Mouse (Mus musculus) CH12.LX (cell line): ENCODE data around the gene Cntrl. TPM values are rescaled to one million over a fixed set of nuclear protein-coding genes. Genes with fewer than 3 reads are reported as not detected.

Source experiments
- DNase-seq: peaks from one replicate; pipeline ENCODE4 v3.0.0-alpha.2; 2013; ENCODE audit errors: extremely low read depth
- H3K27ac ChIP-seq: 2 replicates; pipeline ENCODE4 v1.5.1; 2012; ENCODE audit warnings: low read depth, mild to moderate bottlenecking, control low read depth, moderate library complexity; ENCODE audit not compliant: insufficient read depth
- H3K27me3 ChIP-seq: replicated peaks from 2 replicates; pipeline ENCODE3; 2012; ENCODE audit warnings: inconsistent platforms
- H3K36me3 ChIP-seq, 2 experiments: replicated peaks in 1 of 2; 2 replicates each; pipeline versions ENCODE3 to v1.6.1; 2012; ENCODE audit warnings: inconsistent platforms in 1 of 2, low read length in 1 of 2, mild to moderate bottlenecking in 1 of 2, mixed read lengths in 1 of 2, moderate library complexity in 1 of 2; ENCODE audit not compliant: control insufficient read depth in 1 of 2, insufficient read depth in 1 of 2
- H3K4me1 ChIP-seq, 2 experiments: 2 replicates each; pipeline ENCODE4 v1.6.1; 2012; ENCODE audit warnings: inconsistent platforms in 1 of 2, moderate library complexity in 1 of 2; ENCODE audit not compliant: insufficient read depth in 2 of 2, control insufficient read depth in 1 of 2
- H3K4me2 ChIP-seq: 2 replicates; pipeline ENCODE4 v1.6.1; 2012; ENCODE audit warnings: low read depth, mild to moderate bottlenecking, control low read depth; ENCODE audit not compliant: poor library complexity, insufficient read depth, severe bottlenecking
- H3K4me3 ChIP-seq, 3 experiments: fragments of 150-350 bp in 1 of 3; sonication (generic) in 1 of 3; replicated peaks in 1 of 3; 2 replicates each; pipeline versions ENCODE3 to v1.5.1; 2011 to 2012; ENCODE audit warnings: low read depth in 2 of 3, low read length in 2 of 3, mild to moderate bottlenecking in 2 of 3, moderate library complexity in 2 of 3, control low read depth in 1 of 3, improper control_type of control experiment in 1 of 3, inconsistent platforms in 1 of 3, mixed read lengths in 1 of 3; ENCODE audit not compliant: poor library complexity in 1 of 3
- H3K79me2 ChIP-seq: replicated peaks from 2 replicates; pipeline ENCODE4 v1.6.1; 2012; ENCODE audit warnings: mild to moderate bottlenecking, moderate library complexity; ENCODE audit not compliant: control insufficient read depth, poor library complexity, insufficient read depth, severe bottlenecking; ENCODE audit errors: extremely low read depth
- H3K9ac ChIP-seq: 2 replicates; pipeline ENCODE4 v1.6.1; 2012; ENCODE audit warnings: low read depth, mild to moderate bottlenecking, control low read depth, moderate library complexity; ENCODE audit not compliant: insufficient read depth
- H3K9me3 ChIP-seq: replicated peaks from 2 replicates; pipeline ENCODE3; 2012; ENCODE audit warnings: low read length, inconsistent platforms, mixed read lengths
- BHLHE40 ChIP-seq: IDR thresholded peaks from 2 replicates; pipeline ENCODE4 v1.6.1; 2011; ENCODE audit warnings: mild to moderate bottlenecking, low read depth, low read length, improper control_type of control experiment
- CHD1 ChIP-seq: IDR thresholded peaks from 2 replicates; pipeline ENCODE4 v1.6.1; 2012; ENCODE audit warnings: low read depth, low read length, improper control_type of control experiment, inconsistent platforms
- CHD2 ChIP-seq: IDR thresholded peaks from 2 replicates; pipeline ENCODE4 v1.6.1; 2011; ENCODE audit warnings: low read length, improper control_type of control experiment
- CTCF ChIP-seq, 2 experiments: IDR thresholded peaks in 1 of 2; conservative IDR thresholded peaks in 1 of 2; 2 replicates each; pipeline ENCODE4 v1.5.1; 2011 to 2012; ENCODE audit warnings: low read depth in 2 of 2, low read length in 2 of 2, improper control_type of control experiment in 1 of 2, inconsistent platforms in 1 of 2, mild to moderate bottlenecking in 1 of 2, moderate library complexity in 1 of 2
- ELF1 ChIP-seq: IDR thresholded peaks from 2 replicates; pipeline ENCODE4 v1.6.1; 2014; ENCODE audit warnings: low read depth, mild to moderate bottlenecking, inconsistent platforms, low read length, improper control_type of control experiment
- EP300 ChIP-seq: IDR thresholded peaks from 2 replicates; pipeline ENCODE4 v1.6.1; 2011; ENCODE audit warnings: low read length, improper control_type of control experiment
- HCFC1 ChIP-seq: IDR thresholded peaks from 2 replicates; pipeline ENCODE4 v1.6.1; 2012; ENCODE audit warnings: low read depth, mild to moderate bottlenecking, inconsistent platforms, low read length, improper control_type of control experiment
- IRF4 ChIP-seq: IDR thresholded peaks from 2 replicates; pipeline ENCODE4 v1.6.1; 2014; ENCODE audit warnings: low read depth, mild to moderate bottlenecking, inconsistent platforms, low read length, improper control_type of control experiment
- MAX ChIP-seq: IDR thresholded peaks from 2 replicates; pipeline ENCODE4 v1.6.1; 2011; ENCODE audit warnings: low read length, improper control_type of control experiment
- MEF2A ChIP-seq: IDR thresholded peaks from 2 replicates; pipeline ENCODE4 v1.6.1; 2014; ENCODE audit warnings: low read depth, mild to moderate bottlenecking, inconsistent platforms, low read length, improper control_type of control experiment, borderline replicate concordance
- MXI1 ChIP-seq: IDR thresholded peaks from 2 replicates; pipeline ENCODE4 v1.6.1; 2011; ENCODE audit warnings: mild to moderate bottlenecking, low read depth, low read length, improper control_type of control experiment
- MYC ChIP-seq: IDR thresholded peaks from 2 replicates; pipeline ENCODE4 v1.6.1; 2011; ENCODE audit warnings: low read depth, mild to moderate bottlenecking, improper control_type of control experiment, low read length
- NELFE ChIP-seq: IDR thresholded peaks from 2 replicates; pipeline ENCODE4 v1.6.1; 2011; ENCODE audit warnings: low read depth, low read length, improper control_type of control experiment
- NRF1 ChIP-seq: IDR thresholded peaks from 2 replicates; pipeline ENCODE4 v1.6.1; 2014; ENCODE audit warnings: low read depth, mild to moderate bottlenecking, inconsistent platforms, low read length, improper control_type of control experiment, moderate library complexity
- PAX5 ChIP-seq: IDR thresholded peaks from 2 replicates; pipeline ENCODE4 v1.6.1; 2012; ENCODE audit warnings: low read length, inconsistent platforms, mixed read lengths
- POLR2A ChIP-seq: IDR thresholded peaks from 2 replicates; pipeline ENCODE4 v1.6.1; 2011; ENCODE audit warnings: low read depth, mild to moderate bottlenecking, improper control_type of control experiment, low read length
- POLR2AphosphoS2 ChIP-seq: IDR thresholded peaks from 2 replicates; pipeline ENCODE4 v1.6.1; 2011; ENCODE audit warnings: low read depth, low read length, improper control_type of control experiment
- RCOR1 ChIP-seq: conservative IDR thresholded peaks from 2 replicates; pipeline ENCODE4 v1.6.1; 2012; ENCODE audit warnings: low read depth, mild to moderate bottlenecking, inconsistent platforms, low read length, improper control_type of control experiment
- SIN3A ChIP-seq: IDR thresholded peaks from 2 replicates; pipeline ENCODE4 v1.6.1; 2012; ENCODE audit warnings: low read length, improper control_type of control experiment, inconsistent platforms
- TBP ChIP-seq: conservative IDR thresholded peaks from 2 replicates; pipeline ENCODE4 v1.6.1; 2011; ENCODE audit warnings: low read depth, low read length, improper control_type of control experiment
- UBTF ChIP-seq: IDR thresholded peaks from 2 replicates; pipeline ENCODE4 v1.6.1; 2012; ENCODE audit warnings: low read depth, mild to moderate bottlenecking, inconsistent platforms, low read length, improper control_type of control experiment, moderate library complexity
- USF1 ChIP-seq: IDR thresholded peaks from 2 replicates; pipeline ENCODE4 v1.6.1; 2014; ENCODE audit warnings: low read depth, mild to moderate bottlenecking, inconsistent platforms, low read length, improper control_type of control experiment
- USF2 ChIP-seq: conservative IDR thresholded peaks from 2 replicates; pipeline ENCODE4 v1.6.1; 2011; ENCODE audit warnings: low read depth, low read length, improper control_type of control experiment
- ZC3H11A ChIP-seq: IDR thresholded peaks from 2 replicates; pipeline ENCODE4 v1.6.1; 2012; ENCODE audit warnings: low read depth, mild to moderate bottlenecking, inconsistent platforms, low read length, improper control_type of control experiment
- ZKSCAN1 ChIP-seq: IDR thresholded peaks from 2 replicates; pipeline ENCODE4 v1.6.1; 2012; ENCODE audit warnings: low read depth, inconsistent platforms, low read length, improper control_type of control experiment, borderline replicate concordance
- ZMIZ1 ChIP-seq: IDR thresholded peaks from 2 replicates; pipeline ENCODE4 v1.6.1; 2012; ENCODE audit warnings: low read depth, mild to moderate bottlenecking, inconsistent platforms, low read length, improper control_type of control experiment
- dilution Hi-C: fragments of 300-500 bp; cut with MboI; formaldehyde crosslinking; loops from 2 replicates; pipeline ENCODE4 v1.14.3; 2020; ENCODE audit warnings: low sequenced_read_pairs; ENCODE audit not compliant: extremely low pct_unique_long_range_greater_than_20kb, extremely low pct_ligation_motif_present
- in situ Hi-C: fragments of 300-500 bp; cut with MboI; formaldehyde crosslinking; loops from 3 replicates; pipeline ENCODE4 v1.14.3; 2019; ENCODE audit warnings: low sequenced_read_pairs, low pct_ligation_motif_present, low pct_unique_long_range_greater_than_20kb, mixed read lengths
- polyA plus RNA-seq: library from polyadenylated mRNA; unstranded; fragments of >175 nt; gene quantifications from 2 replicates; pipeline ENCODE4 v1.2.1, GENCODE M21; 2012; ENCODE audit warnings: low read depth; ENCODE audit not compliant: insufficient read length
- total RNA-seq, 2 experiments: library from RNA; depleted of rRNA; stranded (reverse); fragments of 300-350 nt in 1 of 2; fragments of >200 nt in 1 of 2; gene quantifications; 2 replicates each; pipeline ENCODE4 v1.2.3; 2012 to 2014

Gene Cntrl
- total and polyA plus RNA-seq, 3 experiments = 55.6 to 69.7 (median 64.5) TPM

DNA sequence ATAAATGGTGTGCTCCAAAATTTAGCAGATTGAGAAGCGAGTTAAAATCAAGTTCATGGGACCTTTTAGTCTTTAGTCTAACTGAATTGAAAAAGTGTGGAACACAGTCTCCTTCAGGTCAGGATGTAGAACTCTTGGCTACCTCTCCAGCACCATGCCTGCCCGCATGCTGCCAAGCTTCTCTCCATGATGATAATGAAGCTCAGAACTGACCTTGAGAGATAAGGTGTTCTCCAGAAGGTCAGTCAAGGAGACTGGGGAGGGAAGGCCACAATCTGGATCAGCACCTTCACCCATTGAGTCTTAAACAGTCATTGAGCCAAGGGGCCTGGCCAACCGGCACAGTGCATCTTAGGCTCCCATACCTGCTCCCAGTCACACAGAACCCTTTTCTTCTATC lies 97.5 kb downstream of the Cntrl start:
- Histone ChIP-seq H3K4me2 (no peak overlapping the region), H3K27ac (no peak overlapping the region), H3K27me3 (no peaks in the 10 kb centered on the region), H3K4me1 (peaks cover 31 to 65% of the 10 kb centered on the region in 2 experiments), H3K36me3 (no peaks in the 10 kb centered on the region), H3K79me2 (no peaks in the 10 kb centered on the region; the same call in 1 of the 2 replicates), H3K9ac (no peak overlapping the region), H3K4me3 (no peak overlapping the region)
- in situ Hi-C loops = no loop called here
- DNase-seq = no peak
- dilution Hi-C loops = no loop called here
- TF ChIP-seq MAX (no peak), BHLHE40 (no peak), CTCF (conservative IDR thresholded peaks at IDR 0.05 in 1 of 2, IDR thresholded peaks at IDR 0.05 in 1 of 2; ENCODE audit: low read depth in 2 of 2, low read length in 2 of 2) (no peak), CHD2 (no peak), MEF2A (no peak), USF2 (no peak)
- TF ChIP-seq, all 38 proteins: peak for 0
- no peaks in the 10 kb centered on the region for H3K9me3 ChIP-seq

GRCm38 (mm10) chr2:35208054-35208453 lies 98.8 kb downstream of the Cntrl start:
- Histone ChIP-seq H3K36me3 (no peaks in the 10 kb centered on the region), H3K9ac (no peak overlapping the region), H3K79me2 (no peaks in the 10 kb centered on the region), H3K9me3 (no peaks in the 10 kb centered on the region), H3K4me1 (peaks cover 31 to 62% of the 10 kb centered on the region in 2 experiments), H3K27ac (no peak overlapping the region), H3K4me3 (no peak overlapping the region), H3K4me2 (no peak overlapping the region), H3K27me3 (no peaks in the 10 kb centered on the region)
- in situ Hi-C loops (no loop called here), dilution Hi-C loops (no loop called here)
- no peak for DNase-seq
- TF ChIP-seq NRF1 = no peak
- TF ChIP-seq ZMIZ1 = no peak
- TF ChIP-seq RCOR1 = no peak
- no peak for TF ChIP-seq CHD1

DNA sequence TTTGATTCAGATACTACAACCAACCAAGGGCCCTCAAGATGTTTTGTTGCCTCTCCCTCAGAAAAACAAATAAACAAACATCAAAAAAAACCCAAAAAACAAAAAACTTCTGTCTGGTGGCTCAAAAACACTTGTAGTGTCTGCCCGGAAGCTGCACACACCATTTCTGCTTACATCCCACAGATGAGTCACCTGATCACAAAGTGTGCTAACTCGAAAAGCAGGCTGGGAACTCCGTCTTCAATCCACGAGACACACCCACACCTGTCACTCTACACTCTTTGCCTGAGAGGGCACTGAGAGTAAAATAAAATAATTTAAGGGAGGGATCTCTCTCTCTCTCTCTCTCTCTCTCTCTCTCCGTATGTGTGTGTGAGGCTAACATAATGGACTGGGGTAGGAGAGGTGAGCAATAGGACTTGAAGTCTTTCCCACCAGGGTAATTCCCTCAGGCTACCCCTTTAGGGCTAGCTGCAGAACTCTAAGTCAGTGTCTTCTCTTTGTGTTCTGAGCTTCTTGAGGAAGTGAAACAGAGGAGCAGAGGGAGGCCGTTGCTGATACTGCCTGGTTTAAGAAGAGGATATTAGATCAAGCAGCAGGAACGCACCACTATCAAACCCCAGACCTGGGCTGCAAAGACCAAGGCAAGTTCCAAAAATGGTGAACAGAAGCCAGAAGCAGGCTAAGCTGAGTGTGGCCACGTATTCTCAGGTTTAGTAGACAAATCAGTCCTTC lies 99.8 kb downstream of the Cntrl start:
- H3K27ac ChIP-seq = peak overlapping the region; percentile 36; the same call in 1 of the 2 replicates
- no peaks in the 10 kb centered on the region for H3K79me2 ChIP-seq
- no peak overlapping the region for H3K4me3 ChIP-seq
- H3K9me3 ChIP-seq = no peaks in the 10 kb centered on the region
- peak; percentile 73 for DNase-seq
- dilution Hi-C loops = no loop called here
- H3K4me2 ChIP-seq = peak overlapping the region; percentile 71
- H3K4me1 ChIP-seq = peaks cover 24 to 52% of the 10 kb centered on the region in 2 experiments
- H3K36me3 ChIP-seq = no peaks in the 10 kb centered on the region
- peak overlapping the region; percentile 49 for H3K9ac ChIP-seq
- in situ Hi-C loops = no loop called here
- H3K27me3 ChIP-seq = no peaks in the 10 kb centered on the region
- TF ChIP-seq USF1 = peak; percentile 71
- peak; percentile 57; the same call in 1 of the 2 replicates for TF ChIP-seq EP300
- no peak for TF ChIP-seq CTCF (conservative IDR thresholded peaks at IDR 0.05 in 1 of 2, IDR thresholded peaks at IDR 0.05 in 1 of 2; ENCODE audit: low read depth in 2 of 2, low read length in 2 of 2)
- TF ChIP-seq POLR2AphosphoS2 = 0 out of 2 replicates have a peak, but pooled peaks have one; percentile 46
- TF ChIP-seq MAX = 0 out of 2 replicates have a peak, but pooled peaks have one; percentile 11
- TF ChIP-seq NRF1 = no peak
- TF ChIP-seq HCFC1 = peak; percentile 31; the same call in 1 of the 2 replicates
- peak; percentile 70 for TF ChIP-seq SIN3A
- TF ChIP-seq MYC = no peak
- TF ChIP-seq PAX5 = no peak
- no peak for TF ChIP-seq UBTF
- TF ChIP-seq ZKSCAN1 = no peak
- peak; percentile 43; the same call in 1 of the 2 replicates for TF ChIP-seq POLR2A
- TF ChIP-seq MXI1 = peak; percentile 27; the same call in 1 of the 2 replicates
- TF ChIP-seq TBP = no peak
- no peak for TF ChIP-seq ZC3H11A
- TF ChIP-seq NELFE = no peak
- no peak for TF ChIP-seq CHD2
- TF ChIP-seq IRF4 = peak; percentile 81
- TF ChIP-seq ELF1 = peak; percentile 70; the same call in 1 of the 2 replicates
